Mouse (Mus musculus): Measurements from ENCODE around the gene Slc27a1. TPM values are rescaled to one million over a fixed set of nuclear protein-coding genes. Genes with fewer than 3 reads are reported as not detected.

Gene Slc27a1
- total RNA-seq (2023), result 1 to 10 TPM; 3.9 to 5.8 TPM

DNA sequence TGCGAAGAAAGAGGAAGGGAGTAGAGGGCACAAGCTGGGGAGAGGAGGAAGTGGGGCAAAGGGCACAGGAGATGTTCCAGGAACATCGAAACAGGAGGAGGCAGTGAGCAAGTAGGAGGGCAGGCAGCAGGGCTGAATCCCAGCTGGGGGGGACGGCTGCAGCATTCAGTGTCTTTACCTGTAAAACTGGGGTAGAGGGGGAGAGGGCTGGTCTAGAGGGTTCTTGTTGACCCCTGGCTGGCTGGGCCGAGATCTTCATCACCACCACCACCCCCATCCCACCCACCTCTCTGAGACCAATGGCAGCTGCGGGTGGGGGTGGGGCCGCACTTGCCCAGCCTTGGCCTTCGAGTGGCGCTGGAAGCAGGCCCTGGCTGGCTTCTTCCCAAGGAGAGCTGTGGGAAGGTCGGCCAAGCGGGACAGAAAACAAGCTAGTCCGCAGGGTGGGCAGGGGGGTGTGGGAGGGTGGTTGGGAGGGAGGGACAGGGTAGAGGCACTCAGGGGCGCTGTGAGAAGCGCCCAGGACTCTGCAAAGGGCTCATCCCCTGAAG lies at the start of gene Slc27a1:
Gene Slc27a1 (plus strand): TSS at position 496 of the 551 bp plus-strand sequence.

DNA sequence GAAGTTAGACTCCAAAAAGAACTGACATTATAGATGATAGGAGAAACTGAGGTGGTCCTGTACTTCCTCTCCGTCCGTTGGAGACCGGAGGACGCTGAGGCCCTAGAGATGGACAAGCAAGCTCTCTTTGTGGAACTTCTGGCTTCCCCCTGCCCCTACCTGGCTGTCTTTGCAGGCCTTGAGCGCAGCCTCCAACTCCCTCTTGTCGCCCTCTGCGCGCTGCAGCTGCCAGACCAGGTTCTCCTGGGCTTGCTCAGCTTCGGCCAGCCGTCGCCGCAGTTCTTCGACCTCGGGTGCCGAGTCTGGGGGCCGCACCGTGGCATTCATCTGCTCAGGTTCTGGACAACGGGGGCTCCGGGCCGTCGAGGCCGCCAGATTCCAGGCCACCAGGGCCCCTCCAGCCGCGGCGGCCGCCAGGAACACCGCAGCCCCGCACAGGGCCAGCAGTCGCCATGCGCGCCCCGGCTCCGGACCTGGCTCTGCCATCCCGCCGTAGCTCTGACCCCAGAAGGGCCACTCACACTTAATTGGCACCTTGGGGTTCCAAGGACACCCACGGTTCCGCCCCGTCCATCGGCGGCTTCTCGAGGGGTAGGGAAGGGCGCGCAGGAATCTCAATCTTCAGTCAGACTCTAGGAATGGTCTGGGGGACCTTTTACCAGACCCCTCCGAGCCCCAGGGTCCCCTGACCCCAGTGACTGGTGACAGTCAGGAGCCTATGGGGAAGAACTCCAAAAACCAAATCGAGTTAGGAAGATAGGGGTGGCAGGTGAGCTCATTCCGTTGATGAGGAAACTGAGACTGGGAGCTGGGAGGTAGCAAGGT lies 43.2 kb upstream of the Slc27a1 start, which contains the start of gene Ccdc194:
Gene Ccdc194 (minus strand): TSS at position 486 of the 825 bp plus-strand sequence.

DNA sequence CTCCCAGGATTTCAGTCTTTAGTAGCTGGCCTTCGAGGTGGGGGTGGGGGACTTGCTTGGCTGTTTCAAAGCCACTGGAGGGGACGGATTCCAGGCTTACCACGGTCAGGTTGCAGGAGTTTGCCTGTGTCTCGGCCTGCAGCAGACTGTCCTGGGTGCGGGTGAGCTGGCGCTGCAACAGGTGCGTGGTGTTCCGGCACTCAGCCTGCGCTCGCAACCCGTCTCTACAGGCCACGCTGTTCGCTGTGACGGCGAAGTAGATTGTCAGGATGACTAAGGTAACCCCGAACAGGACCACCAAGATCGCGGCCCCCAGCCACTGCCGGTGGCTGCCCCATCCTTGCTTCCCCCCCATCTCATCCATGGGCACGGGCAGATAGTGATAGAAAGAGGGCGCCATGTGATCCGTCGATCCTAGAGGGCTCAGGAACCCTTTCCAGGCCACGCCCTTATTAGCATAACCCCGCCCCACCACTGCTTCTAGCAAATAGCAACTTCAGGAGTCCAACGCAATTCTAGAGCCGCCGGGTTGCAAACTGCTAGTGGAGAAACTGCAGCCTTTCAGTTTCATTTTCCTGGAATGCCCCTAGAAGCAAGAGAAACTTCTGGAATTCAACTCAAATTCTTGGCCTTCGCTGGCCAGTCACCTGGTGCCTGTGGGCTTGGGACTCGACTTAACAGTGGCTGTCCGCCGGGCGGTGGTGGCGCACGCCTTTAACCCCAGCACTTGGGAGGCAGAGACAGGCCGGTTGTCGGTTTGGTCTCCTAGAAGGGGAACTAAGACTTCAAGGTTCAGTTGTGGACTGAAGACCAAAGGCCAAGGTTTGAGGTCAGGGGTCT lies 31.4 kb upstream of the Slc27a1 start, which contains the start of gene Bst2:
Gene Bst2 (minus strand): TSS at position 429 of the 840 bp plus-strand sequence.

DNA sequence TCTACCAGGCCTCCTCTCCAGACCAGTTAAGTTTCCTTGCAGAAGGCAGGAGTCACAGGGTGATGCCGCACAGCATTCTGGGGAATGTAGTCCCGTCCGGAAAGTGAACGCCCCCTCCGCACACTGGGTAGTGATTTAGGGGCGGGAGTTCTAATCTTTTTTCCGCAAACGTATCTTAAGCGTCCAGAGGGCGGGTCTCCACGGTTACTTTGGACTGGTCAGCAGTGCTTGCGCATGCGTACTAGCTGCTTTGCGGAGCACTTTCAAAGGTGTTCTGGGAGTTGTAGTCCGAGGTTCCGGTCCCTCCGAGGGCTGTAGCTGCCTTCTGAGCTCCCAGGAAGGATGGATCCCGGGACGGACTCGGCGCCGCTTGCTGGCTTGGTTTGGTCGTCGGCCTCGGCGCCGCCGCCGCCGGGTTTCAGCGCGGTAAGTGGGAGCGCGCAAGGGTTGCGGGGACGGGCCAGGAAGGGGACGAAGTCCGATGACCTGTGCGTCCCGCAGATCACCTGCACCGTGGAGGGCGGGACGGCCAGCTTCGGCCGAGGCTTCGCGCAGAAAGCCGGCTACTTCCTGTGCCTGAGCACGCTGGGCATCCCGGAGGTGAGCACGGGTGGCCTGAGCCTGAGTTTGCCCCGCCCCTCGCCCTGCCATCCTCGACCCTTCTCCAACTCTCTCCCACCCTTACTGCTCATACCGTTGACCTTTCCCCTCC lies 25.9 kb upstream of the Slc27a1 start, which contains the start of gene Mvb12a:
Gene Mvb12a (plus strand): TSS at position 291 of the 712 bp plus-strand sequence.

DNA sequence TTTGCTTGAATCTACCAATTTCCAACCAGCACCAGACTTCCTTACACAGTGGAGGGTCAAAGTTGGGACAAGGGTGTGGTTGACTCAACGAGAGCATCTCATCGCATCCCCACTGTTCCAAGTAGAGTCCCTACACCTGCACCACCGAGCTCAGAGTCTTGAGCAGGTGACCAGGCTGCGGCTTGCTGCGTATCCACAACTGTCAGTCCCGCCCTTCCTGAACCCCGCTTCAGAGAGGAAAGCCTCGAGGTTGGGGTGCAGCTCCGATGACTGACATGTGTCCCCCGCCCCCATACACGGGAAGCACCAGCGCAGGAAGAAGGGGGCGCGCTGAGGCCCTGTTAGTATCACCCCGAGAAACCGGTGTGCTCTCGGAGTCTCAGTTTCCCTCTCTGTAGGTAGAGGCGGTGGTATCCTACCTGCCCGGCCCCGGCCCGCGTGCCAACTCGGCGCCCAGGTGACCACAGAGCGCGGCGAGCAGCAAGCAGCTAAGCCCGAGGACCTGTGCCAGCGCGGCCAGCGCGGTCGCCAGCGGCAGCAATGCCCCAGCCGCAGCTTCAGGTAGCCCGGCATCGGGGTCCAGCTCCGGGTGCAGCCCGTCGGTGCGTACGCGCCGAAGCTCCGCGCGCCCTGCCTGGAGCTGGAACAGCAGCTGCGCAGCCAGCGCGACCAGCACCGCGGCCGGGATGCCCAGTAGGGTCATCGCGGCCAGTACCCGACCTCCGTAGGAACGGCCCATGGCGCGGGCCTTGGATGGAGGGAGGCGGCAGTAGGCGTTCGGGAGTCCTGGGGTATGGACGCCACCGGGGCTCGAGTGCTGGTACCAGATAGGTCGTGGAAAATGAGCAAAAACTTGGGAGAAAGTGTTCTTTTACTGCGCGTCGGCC lies 10.4 kb upstream of the Slc27a1 start, which contains the start of gene Tmem221:
Gene Tmem221 (minus strand): TSS at position 801 of the 887 bp plus-strand sequence.

DNA sequence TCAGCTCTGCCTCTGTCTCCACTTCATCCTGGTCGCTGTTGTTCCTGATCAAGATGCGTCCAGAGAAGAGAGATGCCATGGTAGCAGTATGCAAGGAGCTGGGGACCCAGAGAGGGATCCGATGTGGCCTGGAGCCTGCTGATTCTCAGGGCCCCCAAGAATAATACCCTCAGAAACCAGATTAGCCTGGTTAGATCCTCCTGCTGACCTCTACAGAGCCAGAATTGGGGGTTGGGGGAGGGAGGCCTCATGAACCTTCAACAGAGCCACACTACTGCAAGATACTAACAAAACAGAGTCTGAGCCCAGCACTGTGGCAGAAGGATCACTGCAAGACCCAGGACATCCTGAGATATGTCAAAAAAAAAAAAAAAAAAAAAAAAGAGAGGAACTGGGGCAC lies 2.2 kb upstream of the Slc27a1 start, which contains the start of gene Nxnl1:
Gene Nxnl1 (minus strand): TSS at position 101 of the 400 bp plus-strand sequence.

DNA sequence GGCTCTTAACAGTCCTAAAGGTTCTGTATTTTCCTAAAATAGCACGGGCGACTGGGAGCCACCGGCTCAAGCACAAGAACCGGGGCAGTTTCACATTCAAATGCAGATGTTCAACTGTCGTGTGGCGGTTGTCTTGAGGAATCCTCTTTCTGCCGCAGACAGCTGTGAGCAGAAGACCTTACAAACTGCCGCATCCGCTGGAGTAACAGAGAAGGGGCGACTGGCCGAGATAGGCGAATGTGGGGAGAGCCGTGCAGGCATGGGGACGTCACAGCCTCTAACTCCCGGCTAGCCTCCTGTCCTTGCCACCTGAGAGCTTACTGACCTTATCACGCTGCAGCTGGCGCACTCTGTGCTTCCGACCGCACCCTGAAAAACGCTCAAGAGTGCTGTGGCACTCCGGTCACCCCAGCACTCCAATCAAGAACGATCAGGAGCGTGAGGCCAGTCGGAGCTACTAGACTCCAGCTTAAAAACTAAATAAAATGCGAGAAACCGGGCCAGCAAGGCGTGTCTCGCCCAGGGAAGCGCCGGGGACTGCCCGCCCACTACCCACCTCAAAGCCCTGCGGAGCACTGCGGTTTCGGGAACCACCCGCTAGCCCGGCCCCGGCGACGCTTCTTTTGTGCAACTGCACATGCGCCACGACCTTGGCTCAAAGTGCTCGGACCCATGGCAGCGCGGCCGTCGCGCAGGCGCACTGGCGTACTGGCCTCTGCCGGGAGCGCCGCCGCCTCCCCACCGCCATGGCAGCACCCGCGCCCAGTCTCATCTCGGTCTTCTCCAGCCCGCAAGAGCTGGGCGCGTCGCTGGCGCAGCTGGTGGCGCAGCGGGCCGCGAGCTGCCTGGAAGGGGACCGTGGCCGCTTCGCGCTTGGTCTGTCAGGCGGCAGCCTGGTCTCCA lies 23.0 kb downstream of the Slc27a1 start, which contains the start of gene Pgls:
Gene Pgls (plus strand): TSS at position 706 of the 903 bp plus-strand sequence.

DNA sequence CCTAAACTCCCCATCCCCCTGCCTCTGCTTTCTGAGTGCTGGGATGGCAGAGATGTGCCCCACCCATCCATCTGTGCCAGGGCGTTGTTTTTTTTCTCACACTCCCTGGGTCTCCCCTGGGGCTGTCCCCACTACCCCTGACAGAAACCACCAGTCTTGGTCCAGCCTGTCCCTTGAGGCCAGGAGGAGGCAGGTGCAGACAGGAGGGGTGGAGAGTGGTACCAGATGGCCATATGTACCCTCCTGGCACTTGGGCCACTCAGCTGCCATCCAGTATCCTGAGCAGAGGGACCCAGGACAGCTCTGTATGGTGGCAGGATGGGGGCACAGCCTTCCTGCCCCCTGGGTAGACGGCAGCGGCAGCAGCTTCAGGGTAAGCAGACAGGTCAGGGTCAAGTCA lies 28.8 kb downstream of the Slc27a1 start, which contains the start of gene Fam129c:
Gene Fam129c (plus strand): TSS at position 198 of the 400 bp plus-strand sequence.

DNA sequence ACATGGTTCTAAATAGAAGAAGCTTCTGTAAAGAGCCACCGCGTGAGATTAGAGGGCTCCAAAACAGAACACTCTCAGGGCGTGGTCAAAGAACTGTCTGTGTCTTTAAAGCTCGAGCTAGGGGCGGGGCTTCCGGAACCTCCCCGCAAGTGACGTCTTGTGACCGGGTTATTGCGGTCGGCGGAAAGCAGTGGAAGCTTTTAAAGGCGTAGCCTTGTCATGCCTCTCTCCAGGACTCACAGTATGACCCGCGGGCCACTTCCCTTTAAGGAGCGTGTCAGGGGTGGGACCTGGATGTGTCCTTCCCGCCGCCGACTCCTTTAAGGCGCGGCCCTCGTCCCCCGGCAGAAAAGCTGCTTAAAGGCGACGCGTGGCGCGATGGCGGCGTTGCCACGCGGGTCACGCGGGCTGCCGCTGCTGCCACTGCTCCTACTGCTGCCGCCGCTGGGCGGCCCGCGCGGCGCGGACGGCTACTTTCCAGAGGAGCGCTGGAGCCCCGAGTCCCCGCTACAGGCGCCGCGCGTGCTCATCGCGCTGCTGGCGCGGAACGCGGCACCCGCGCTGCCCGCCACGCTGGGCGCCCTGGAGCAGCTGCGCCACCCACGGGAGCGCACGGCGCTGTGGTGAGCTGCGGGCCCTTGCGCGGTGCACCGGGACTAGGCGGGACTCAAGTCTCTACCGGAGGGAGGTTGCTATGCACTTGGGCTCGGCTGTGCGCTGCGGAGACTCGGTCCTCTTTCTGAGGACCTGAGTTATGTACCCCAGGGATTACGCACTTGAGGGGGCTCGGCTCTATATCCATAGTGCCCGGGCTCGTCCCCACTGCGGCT lies 42.4 kb downstream of the Slc27a1 start, which contains the start of gene Colgalt1:
Gene Colgalt1 (plus strand): TSS at position 177 of the 830 bp plus-strand sequence.

Other genes starting within 250 kb of the Slc27a1 start
- 100 to 1,000 TPM; 219 to 241 TPM for gene Use1, start 202.0 kb upstream of the Slc27a1 start, total RNA-seq (2023)
- 10 to 100 TPM; 16.6 to 25.2 TPM for gene Ocel1, start 197.6 kb upstream of the Slc27a1 start, total RNA-seq (2023)
- 10 to 100 TPM; 27.3 to 30.2 TPM for gene Nr2f6, start 186.9 kb upstream of the Slc27a1 start, total RNA-seq (2023)
- gene Ushbp1, start 173.1 kb upstream of the Slc27a1 start, total RNA-seq (2023), result 1 to 10 TPM; 2.0 to 3.8 TPM
- gene Babam1, start 172.0 kb upstream of the Slc27a1 start, total RNA-seq (2023), result 10 to 100 TPM; 63.3 to 81.3 TPM
- under 1 TPM in 1 of 2 experiments, not detected in 1; 0.43 TPM for gene Ankle1, start 162.9 kb upstream of the Slc27a1 start, total RNA-seq (2023)
- 1 to 10 TPM; 6.3 to 8.4 TPM for gene Abhd8, start 105.2 kb upstream of the Slc27a1 start, total RNA-seq (2023)
- 10 to 100 TPM; 33.8 to 34.0 TPM for gene Mrpl34, start 103.9 kb upstream of the Slc27a1 start, total RNA-seq (2023)
- 10 to 100 TPM; 76.1 to 77.5 TPM for gene Dda1, start 99.7 kb upstream of the Slc27a1 start, total RNA-seq (2023)
- 10 to 100 TPM in 1 of 2 experiments, 1 to 10 TPM in 1; 8.5 to 10.6 TPM for gene Ano8, start 82.9 kb upstream of the Slc27a1 start, total RNA-seq (2023)
- gene Gtpbp3, start 80.8 kb upstream of the Slc27a1 start, total RNA-seq (2023), result 10 to 100 TPM; 11.0 to 14.0 TPM
- gene Plvap, start 57.1 kb upstream of the Slc27a1 start, total RNA-seq (2023), result under 1 TPM; 0.39 to 0.52 TPM
- not detected for gene Ccdc194, start 43.2 kb upstream of the Slc27a1 start, total RNA-seq (2023)
- 10 to 100 TPM; 79.0 to 83.2 TPM for gene Bst2, start 31.4 kb upstream of the Slc27a1 start, total RNA-seq (2023)
- gene Mvb12a, start 26.0 kb upstream of the Slc27a1 start, total RNA-seq (2023), result 10 to 100 TPM; 36.8 to 45.1 TPM
- 1 to 10 TPM; 1.2 to 2.1 TPM for gene Tmem221, start 10.0 kb upstream of the Slc27a1 start, total RNA-seq (2023)
- gene Nxnl1, start 2.3 kb upstream of the Slc27a1 start, total RNA-seq (2023), result not detected
- gene Pgls, start 23.3 kb downstream of the Slc27a1 start, total RNA-seq (2023), result 10 to 100 TPM; 84.7 to 86.7 TPM
- 1 to 10 TPM; 4.3 to 6.5 TPM for gene Fam129c, start 28.8 kb downstream of the Slc27a1 start, total RNA-seq (2023)
- 100 to 1,000 TPM; 129 to 131 TPM for gene Colgalt1, start 42.1 kb downstream of the Slc27a1 start, total RNA-seq (2023)
- gene Unc13a, start 102.9 kb downstream of the Slc27a1 start, total RNA-seq (2023), result 1 to 10 TPM; 1.1 to 1.3 TPM
- gene Jak3, start 107.4 kb downstream of the Slc27a1 start, total RNA-seq (2023), result 10 to 100 TPM; 32.0 to 37.6 TPM
- 10 to 100 TPM; 11.5 to 14.2 TPM for gene Insl3, start 120.3 kb downstream of the Slc27a1 start, total RNA-seq (2023)
- gene B3gnt3, start 132.9 kb downstream of the Slc27a1 start, total RNA-seq (2023), result under 1 TPM; 0.61 to 0.66 TPM
- gene Fcho1, start 156.8 kb downstream of the Slc27a1 start, total RNA-seq (2023), result 10 to 100 TPM; 21.1 to 26.8 TPM